Mouse (Mus musculus) left cerebral cortex, postnatal 14 days (tissue): Measurements from ENCODE around the gene Cdk9. TPM values are rescaled to one million over a fixed set of nuclear protein-coding genes. Genes with fewer than 3 reads are reported as not detected.

Experiments
- DNase-seq, 2 experiments: peaks; one replicate each; pipeline ENCODE4 v3.0.0; 2021 to 2022; ENCODE audit warnings: low spot score in 2 of 2, mixed read lengths in 1 of 2
- intact Hi-C: fragments of 180-260 bp; cut with DNase I; formaldehyde crosslinking; loops from one replicate; pipeline ENCODE4 v1.15.1; 2025
- long read RNA-seq, 2 experiments: library from polyadenylated mRNA; stranded (forward); transcript quantifications; one replicate each; pipeline ENCODE4 v2.0.0; 2021
- total RNA-seq, 2 experiments: library from RNA; stranded (reverse); gene quantifications; 2 replicates each; pipeline ENCODE4 v1.2.3; 2021

The Cdk9 gene
- 100 to 1,000 TPM; 100 to 106 TPM for total RNA-seq
- long read RNA-seq, experiment 1, transcript Cdk9-201 (7 exons, 1,733 nt), result major isoform, 96 of 110 reads
- long read RNA-seq, experiment 1, partial matches to known transcripts, result 4 of 110 reads
- long read RNA-seq, experiment 1, other reads (novel, unspliced or antisense), result 7 of 110 reads
- long read RNA-seq, experiment 2, transcript Cdk9-201 (7 exons, 1,733 nt), result major isoform, 88 of 110 reads
- long read RNA-seq, experiment 2, partial matches to known transcripts, result 6 of 110 reads
- long read RNA-seq, experiment 2, other reads (novel, unspliced or antisense), result 13 of 110 reads

GRCm38 (mm10) chr2:32712934-32713817 lies at the start of gene Cdk9:
Gene Cdk9, minus strand, starts transcription at chr2:32713076.
- intact Hi-C loops, result loop anchor here (1.0 kb wide), 1 partner anchor 44 kb away; the partner anchor contains the start of gene Tor2a
- peak; percentile 91 to 93 for DNase-seq

GRCm38 (mm10) chr2:32761859-32762258 lies 49.0 kb upstream of the Cdk9 start:
- no peak for DNase-seq
- intact Hi-C loops, result no loop called here

GRCm38 (mm10) chr2:32761361-32761760 lies 48.5 kb upstream of the Cdk9 start:
- intact Hi-C loops, result no loop called here

GRCm38 (mm10) chr2:32759001-32759400 lies 46.1 kb upstream of the Cdk9 start:
- intact Hi-C loops, result no loop called here
- DNase-seq, result no peak

More at GRCm38 (mm10) chr2:32761361-32761760, 48.5 kb upstream of the Cdk9 start:
- DNase-seq, result no peak

GRCm38 (mm10) chr2:32758503-32758902 lies 45.6 kb upstream of the Cdk9 start:
- intact Hi-C loops, result no loop called here
- DNase-seq, result no peak

GRCm38 (mm10) chr2:32757056-32757845 lies 44.4 kb upstream of the Cdk9 start, which contains the start of gene Tor2a:
Gene Tor2a, plus strand, starts transcription at chr2:32757234.
- intact Hi-C loops, result loop anchor here (1.0 kb wide), 1 partner anchor 44 kb away; the partner anchor contains the start of gene Cdk9
- DNase-seq, result peak; percentile 98

GRCm38 (mm10) chr2:32756674-32757055 lies 43.8 kb upstream of the Cdk9 start:
- DNase-seq, result no peak
- intact Hi-C loops, result loop anchor here (1.0 kb wide), 1 partner anchor 43 kb away; the partner anchor contains the start of gene Cdk9

GRCm38 (mm10) chr2:32752181-32752580 lies 39.3 kb upstream of the Cdk9 start:
- no peak for DNase-seq
- intact Hi-C loops, result no loop called here

- DNase-seq, result no peak
- intact Hi-C loops, result no loop called here
Measured at GRCm38 (mm10) chr2:32751665-32752033, 38.8 kb upstream of the Cdk9 start.

GRCm38 (mm10) chr2:32750887-32751664 lies 38.2 kb upstream of the Cdk9 start:
- intact Hi-C loops, result no loop called here

GRCm38 (mm10) chr2:32750199-32750598 lies 37.3 kb upstream of the Cdk9 start:
- no peak for DNase-seq
- intact Hi-C loops, result no loop called here

More at GRCm38 (mm10) chr2:32750887-32751664, 38.2 kb upstream of the Cdk9 start:
- DNase-seq, result no peak

GRCm38 (mm10) chr2:32749082-32749481 lies 36.2 kb upstream of the Cdk9 start:
- intact Hi-C loops, result no loop called here

GRCm38 (mm10) chr2:32744272-32744982 lies 31.6 kb upstream of the Cdk9 start:
- intact Hi-C loops, result no loop called here
- no peak for DNase-seq

More at GRCm38 (mm10) chr2:32749082-32749481, 36.2 kb upstream of the Cdk9 start:
- no peak for DNase-seq

GRCm38 (mm10) chr2:32742173-32742531 lies 29.3 kb upstream of the Cdk9 start:
- peak; percentile 88 to 89 for DNase-seq
- intact Hi-C loops, result no loop called here

GRCm38 (mm10) chr2:32741273-32742172 lies 28.6 kb upstream of the Cdk9 start:
- DNase-seq, result peak in 1 of 2 experiments; percentile 66
- intact Hi-C loops, result no loop called here

- intact Hi-C loops, result no loop called here
Measured at GRCm38 (mm10) chr2:32740916-32741272, 28.0 kb upstream of the Cdk9 start, which contains the start of gene 6330409D20Rik. Gene 6330409D20Rik, minus strand, starts transcription at chr2:32741016.

GRCm38 (mm10) chr2:32739311-32739710 lies 26.4 kb upstream of the Cdk9 start:
- DNase-seq, result no peak
- intact Hi-C loops, result no loop called here

More at GRCm38 (mm10) chr2:32740916-32741272, 28.0 kb upstream of the Cdk9 start, which contains the start of gene 6330409D20Rik:
- no peak for DNase-seq
